ENCODE assay signal across 7 mouse cellular contexts in the genomic region with DNA sequence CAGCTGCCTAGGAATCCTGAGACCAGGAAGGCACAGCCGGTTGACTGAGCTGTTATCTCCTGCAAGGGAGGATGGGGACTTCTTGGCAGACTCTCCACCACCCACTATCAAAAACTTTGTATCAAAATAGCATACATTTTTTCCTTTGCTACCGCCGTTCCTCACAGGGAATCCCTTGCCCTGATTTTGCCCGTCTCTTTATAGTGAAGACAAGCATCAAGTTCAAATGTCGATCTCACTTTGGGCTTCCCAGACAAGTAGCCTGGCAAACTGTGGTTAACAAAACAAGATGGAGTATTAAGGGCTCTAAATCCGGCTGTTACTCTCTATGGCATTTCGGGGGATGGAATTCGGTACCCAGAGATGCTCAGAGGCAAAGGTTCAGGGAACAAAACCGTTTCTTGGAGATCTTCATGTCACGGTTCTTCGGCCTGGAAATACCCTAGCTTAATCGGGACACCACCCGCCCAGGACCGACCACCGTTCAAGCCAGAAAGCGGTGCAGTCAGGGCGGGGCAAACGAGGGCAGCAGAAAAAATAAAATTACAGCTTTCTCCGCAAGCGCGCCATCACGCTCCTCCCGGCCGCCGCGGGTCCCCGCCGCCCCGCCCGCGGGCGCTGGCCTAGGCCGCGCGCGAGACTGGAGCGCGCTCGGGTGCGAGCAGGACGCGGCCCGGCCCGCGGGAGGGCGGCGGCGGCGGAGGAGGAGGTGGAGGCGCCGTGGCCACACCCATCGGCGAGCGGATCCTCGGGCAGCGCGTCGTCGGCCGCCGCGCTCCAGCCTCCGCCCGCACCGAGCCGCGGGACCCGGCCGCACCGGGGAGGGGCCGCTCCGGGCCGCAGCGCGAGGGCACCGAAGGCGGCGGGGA. TPM values are rescaled to one million over a fixed set of nuclear protein-coding genes. Genes with fewer than 3 reads are reported as not detected.
DNase-seq lines count a peak whose midpoint lies in the region; ATAC-seq and TF ChIP-seq lines count a peak whose summit lies in the region.

A gene (plus strand): TSS at position 748 of the 869 bp plus-strand sequence.

- H3K36me3 ChIP-seq in intestine, postnatal 0 days (ENCODE audit: control insufficient read depth, insufficient read depth): no peaks in the 10 kb centered on the region
- no peaks in the 10 kb centered on the region for H3K36me3 ChIP-seq in limb, embryonic 11.5 days (ENCODE audit: control insufficient read depth, insufficient read depth, low read length)
- H3K36me3 ChIP-seq in midbrain, embryonic 13.5 days: peaks cover 4% of the 10 kb centered on the region
- no peaks in the 10 kb centered on the region for H3K36me3 ChIP-seq in small intestine, adult 2 months (ENCODE audit: control insufficient read depth, insufficient read depth, low read length)

- no peaks in the 10 kb centered on the region for H3K9me3 ChIP-seq in intestine, postnatal 0 days (ENCODE audit: control insufficient read depth)
- no peaks in the 10 kb centered on the region for H3K9me3 ChIP-seq in limb, embryonic 11.5 days (ENCODE audit: control insufficient read depth, low read length)
- H3K9me3 ChIP-seq in midbrain, embryonic 13.5 days: no peaks in the 10 kb centered on the region

- H3K9ac ChIP-seq in intestine, postnatal 0 days (ENCODE audit: low read depth, low read length): peak within 1 kb of the TSS; percentile 95
- H3K9ac ChIP-seq in limb, embryonic 11.5 days (ENCODE audit: low read length): peak within 1 kb of the TSS; percentile 94
- peak within 1 kb of the TSS; percentile 94 for H3K9ac ChIP-seq in midbrain, embryonic 13.5 days (replicated peaks)

- peak within 1 kb of the TSS; percentile 90 for H3K4me3 ChIP-seq in intestine, postnatal 0 days (ENCODE audit: low read depth, low read length)
- peak within 1 kb of the TSS; percentile 92 for H3K4me3 ChIP-seq in limb, embryonic 11.5 days (ENCODE audit: low read depth, low read length)
- peak within 1 kb of the TSS; percentile 94 for H3K4me3 ChIP-seq in midbrain, embryonic 13.5 days (replicated peaks)
- H3K4me3 ChIP-seq in small intestine, adult 2 months (ENCODE audit: low read depth, low read length): peak within 1 kb of the TSS; percentile 72

- WGBS in intestine, postnatal 0 days: under 1% methylated on average over 51 of the region's 78 CpGs
- under 1% methylated on average over 68 of the region's 78 CpGs for WGBS in limb, embryonic 11.5 days
- under 1% methylated on average over 64 of the region's 78 CpGs for WGBS in midbrain, embryonic 13.5 days
- 1% methylated on average over 78 of the region's 78 CpGs for WGBS in small intestine, adult 2 months

- ATAC-seq in intestine, postnatal 0 days: peak; percentile 78
- peak; percentile 58 for ATAC-seq in limb, embryonic 11.5 days (ENCODE audit: insufficient number of reproducible peaks, low FRiP score, low TSS enrichment, low read depth)
- ATAC-seq in midbrain, embryonic 13.5 days: peak; percentile 83

- peak within 1 kb of the TSS; percentile 89 for H3K27ac ChIP-seq in intestine, postnatal 0 days (ENCODE audit: low read depth, low read length)
- H3K27ac ChIP-seq in limb, embryonic 11.5 days (replicated peaks; ENCODE audit: low read depth, low read length): peak within 1 kb of the TSS; percentile 76
- peak within 1 kb of the TSS; percentile 96 for H3K27ac ChIP-seq in midbrain, embryonic 13.5 days
- H3K27ac ChIP-seq in small intestine, adult 2 months (ENCODE audit: insufficient read depth, low read depth, low read length): peak within 1 kb of the TSS; percentile 79

- peak; percentile 74 for DNase-seq in adrenal gland, adult 8-10 months
- DNase-seq in embryo, embryonic 9.5 days (ENCODE audit: extremely low spot score): peak; percentile 82
- no peak for DNase-seq in gonadal fat pad, adult 2 months (ENCODE audit: low read depth)
- DNase-seq in limb, embryonic 11.5 days (ENCODE audit: low spot score): peak; percentile 84

- H3K4me2 ChIP-seq in intestine, postnatal 0 days (replicated peaks; ENCODE audit: low read depth): peak within 1 kb of the TSS; percentile 80
- peak within 1 kb of the TSS; percentile 95 for H3K4me2 ChIP-seq in limb, embryonic 11.5 days (ENCODE audit: low read depth, severe bottlenecking)
- H3K4me2 ChIP-seq in midbrain, embryonic 13.5 days (replicated peaks): peak within 1 kb of the TSS; percentile 95

- peaks cover 2% of the 10 kb centered on the region; the same call in 1 of the 2 replicates for H3K27me3 ChIP-seq in intestine, postnatal 0 days (replicated peaks; ENCODE audit: control insufficient read depth, insufficient read depth, low read length)
- H3K27me3 ChIP-seq in limb, embryonic 11.5 days (ENCODE audit: control insufficient read depth, insufficient read depth, low read length): no peaks in the 10 kb centered on the region
- no peaks in the 10 kb centered on the region; the same call in 1 of the 2 replicates for H3K27me3 ChIP-seq in midbrain, embryonic 13.5 days
- no peaks in the 10 kb centered on the region for H3K27me3 ChIP-seq in small intestine, adult 2 months (ENCODE audit: control insufficient read depth, insufficient read depth, low read length)

- no peak for TF ChIP-seq CTCF in intestine, postnatal 0 days (IDR thresholded peaks at IDR 0.05; ENCODE audit: low read depth)
- no peak for TF ChIP-seq CTCF in small intestine, adult 2 months (IDR thresholded peaks at IDR 0.05; ENCODE audit: extremely low read depth, insufficient read length, insufficient replicate concordance, low read depth, low read length)

- peaks cover 8% of the 10 kb centered on the region for H3K4me1 ChIP-seq in intestine, postnatal 0 days (replicated peaks; ENCODE audit: control insufficient read depth, insufficient read depth, low read length)
- peaks cover 9% of the 10 kb centered on the region for H3K4me1 ChIP-seq in limb, embryonic 11.5 days (ENCODE audit: control insufficient read depth, insufficient read depth, low read length)
- peaks cover 41% of the 10 kb centered on the region for H3K4me1 ChIP-seq in midbrain, embryonic 13.5 days (replicated peaks)
- peaks cover 20% of the 10 kb centered on the region; the same call in 1 of the 2 replicates for H3K4me1 ChIP-seq in small intestine, adult 2 months (ENCODE audit: control insufficient read depth, insufficient read depth, insufficient read length, low read length)

- peak; percentile 48; the same call in 1 of the 2 replicates for TF ChIP-seq POLR2A in small intestine, adult 2 months (IDR thresholded peaks at IDR 0.05; ENCODE audit: low read depth, low read length)

RNA-seq across cellular contexts. Expression of the gene that starts here (rescaled TPM):
- total RNA-seq in adrenal gland, adult 8-10 months (2022): 10 to 100 TPM; 57.5 to 77.4 (median 68.5) TPM
- polyA plus RNA-seq in gonadal fat pad, adult 2 months (2012; rRNA removed): 64.5 and 86.7 TPM in 2 replicates
- polyA plus RNA-seq in intestine, postnatal 0 days (2015; fragmentation: Nextera tagmentation; extraction: Ambion mirVana): 66.6 and 68.8 TPM in 2 replicates
- 40.8 and 44.9 TPM in 2 replicates for polyA plus RNA-seq in limb, embryonic 11.5 days (2014; fragmentation: Nextera tagmentation; extraction: Ambion mirVana)
- 234 and 247 TPM in 2 replicates for polyA plus RNA-seq in midbrain, embryonic 13.5 days (2015; fragmentation: Nextera tagmentation; extraction: Ambion mirVana)
- 31.0 and 82.9 TPM in 2 replicates for polyA plus RNA-seq in small intestine, adult 2 months (2012; rRNA removed)
